Mouse (Mus musculus) ES-E14 (cell line): ENCODE data around the gene Pard6a.

Experiments
- CHD2 ChIP-seq: IDR thresholded peaks from 2 replicates; pipeline ENCODE4 v1.6.1; 2014; ENCODE audit warnings: mild to moderate bottlenecking, low read depth, low read length, inconsistent platforms
- HCFC1 ChIP-seq: IDR thresholded peaks from 2 replicates; pipeline ENCODE4 v1.6.1; 2012; ENCODE audit warnings: low read length, inconsistent platforms, borderline replicate concordance; ENCODE audit not compliant: insufficient read depth
- MAFK ChIP-seq: IDR thresholded peaks from 2 replicates; pipeline ENCODE4 v1.6.1; 2014; ENCODE audit warnings: mild to moderate bottlenecking, low read depth, low read length, inconsistent platforms; ENCODE audit not compliant: insufficient read depth
- ZC3H11A ChIP-seq: IDR thresholded peaks from 2 replicates; pipeline ENCODE4 v1.6.1; 2012; ENCODE audit warnings: low read depth, mild to moderate bottlenecking, inconsistent platforms, low read length, borderline replicate concordance
- ZNF384 ChIP-seq: IDR thresholded peaks from 2 replicates; pipeline ENCODE4 v1.6.1; 2012; ENCODE audit warnings: low read depth, low read length, inconsistent platforms

- TF ChIP-seq ZNF384: no peak
- no peak for TF ChIP-seq CHD2
- no peak for TF ChIP-seq HCFC1
- no peak for TF ChIP-seq ZC3H11A
- no peak for TF ChIP-seq MAFK
Measured at GRCm38 (mm10) chr8:105661167-105661566, 39.8 kb upstream of the Pard6a start.
